Mouse (Mus musculus) heart, adult 2 months (tissue): Measurements from ENCODE around the gene M6pr.

Experiments used
- CTCF ChIP-seq: fragments of 200-600 bp; IDR thresholded peaks from 2 replicates; pipeline ENCODE4 v1.8.1; 2022; ENCODE audit warnings: antibody characterized with exemption, mild to moderate bottlenecking, moderate library complexity
- EP300 ChIP-seq: fragments of 200-500 bp; IDR thresholded peaks from 2 replicates; pipeline ENCODE4 v1.6.1; 2011; ENCODE audit warnings: low read depth, low read length, control low read depth; ENCODE audit not compliant: insufficient read depth

- TF ChIP-seq CTCF = no peak
- TF ChIP-seq EP300 = no peak
Observed at GRCm38 (mm10) chr6:122339047-122339647, 30.6 kb downstream of the M6pr start.
